Mouse (Mus musculus) lung, postnatal 0 days (tissue): ENCODE results near the gene Olfr507.

Source experiments
- CTCF ChIP-seq: IDR thresholded peaks from 2 replicates; pipeline ENCODE4 v1.5.1; 2016; ENCODE audit warnings: antibody characterized with exemption, mild to moderate bottlenecking
- EP300 ChIP-seq: IDR thresholded peaks from 2 replicates; pipeline ENCODE4 v1.6.1; 2016; ENCODE audit warnings: antibody characterized with exemption, mild to moderate bottlenecking, control low read depth

GRCm38 (mm10) chr7:108589797-108590196, 31.8 kb upstream of the Olfr507 start:
- no peak for TF ChIP-seq CTCF
- no peak for TF ChIP-seq EP300
